Mouse (Mus musculus) megakaryocyte, embryonic 14.5 days (primary cell): ENCODE results near the gene Coasy.

Experiments used
- FLI1 ChIP-seq: IDR thresholded peaks from 2 replicates; pipeline ENCODE4 v1.6.1; 2012; ENCODE audit warnings: low read length, inconsistent platforms, mixed read lengths
- GATA1 ChIP-seq: IDR thresholded peaks from 3 replicates; pipeline ENCODE4 v1.6.1; 2012; ENCODE audit warnings: mixed read lengths, low read length, inconsistent platforms, borderline replicate concordance

DNA sequence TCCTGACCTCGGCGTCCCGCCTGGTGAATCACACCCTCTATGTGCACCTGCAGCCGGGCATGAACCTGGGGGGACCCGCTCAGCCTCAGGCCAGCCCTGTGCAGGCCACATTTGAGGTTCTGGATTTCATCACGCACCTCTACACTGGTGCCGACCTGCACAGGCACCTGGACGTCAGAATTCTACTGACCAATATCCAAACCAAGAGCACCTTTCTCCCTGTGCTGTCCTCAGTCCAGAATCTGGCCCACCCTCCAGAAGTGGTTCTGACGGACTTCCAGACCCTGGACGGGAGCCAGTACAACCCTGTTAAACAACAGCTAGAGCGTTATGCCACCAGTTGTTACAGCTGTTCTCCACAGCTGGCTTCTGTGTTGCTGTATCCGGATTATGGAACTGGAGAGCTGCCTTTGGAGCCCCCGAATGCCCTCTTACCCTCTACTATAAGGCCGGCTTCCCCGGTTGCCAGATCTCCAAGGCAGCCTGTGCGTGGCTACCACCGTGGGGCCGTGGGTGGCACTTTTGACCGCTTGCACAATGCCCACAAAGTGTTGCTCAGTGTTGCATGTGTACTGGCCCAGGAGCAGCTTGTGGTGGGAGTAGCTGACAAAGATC, 825 bp downstream of the Coasy start:
- TF ChIP-seq GATA1, result no peak
- no peak for TF ChIP-seq FLI1
